Mouse (Mus musculus) lung, postnatal 0 days (tissue): ENCODE measurements around the gene Sele. TPM values are rescaled to one million over a fixed set of nuclear protein-coding genes. Genes with fewer than 3 reads are reported as not detected.

Experiments used
- ATAC-seq: fragments of 200-750 bp; cut with Nextera tagmentation; 2 replicates; pipeline ENCODE4 v1.8.0; 2017; ENCODE audit warnings: moderate library complexity
- DNase-seq: peaks from one replicate; pipeline ENCODE4 v3.0.0-alpha.2; 2016; ENCODE audit warnings: low spot score
- H3K27ac ChIP-seq: fragments of 300-500 bp; sonication (generic); 2 replicates; pipeline ENCODE4 v1.5.1; 2014; ENCODE audit warnings: antibody characterized with exemption, mild to moderate bottlenecking, low read length, mixed read lengths
- H3K27me3 ChIP-seq: fragments of 300-500 bp; sonication (generic); replicated peaks from 2 replicates; pipeline ENCODE4 v1.6.1; 2014; ENCODE audit warnings: low read length, mixed read lengths; ENCODE audit not compliant: insufficient read depth
- H3K36me3 ChIP-seq: fragments of 300-500 bp; sonication (generic); 2 replicates; pipeline ENCODE4 v1.6.1; 2014; ENCODE audit warnings: low read length, mixed read lengths; ENCODE audit not compliant: insufficient read depth
- H3K4me1 ChIP-seq: fragments of 300-500 bp; sonication (generic); 2 replicates; pipeline ENCODE4 v1.6.1; 2014; ENCODE audit warnings: antibody characterized with exemption, low read depth, low read length, mixed read lengths; ENCODE audit not compliant: insufficient read depth
- H3K4me2 ChIP-seq: fragments of 300-500 bp; sonication (generic); replicated peaks from 2 replicates; pipeline ENCODE4 v1.6.1; 2014; ENCODE audit warnings: low read depth, mild to moderate bottlenecking, low read length, moderate library complexity, mixed read lengths
- H3K4me3 ChIP-seq: fragments of 300-500 bp; sonication (generic); 2 replicates; pipeline ENCODE4 v1.5.1; 2014; ENCODE audit warnings: low read depth, low read length
- H3K9ac ChIP-seq: fragments of 300-500 bp; sonication (generic); replicated peaks from 2 replicates; pipeline ENCODE4 v1.6.1; 2014; ENCODE audit warnings: low read depth, mild to moderate bottlenecking
- H3K9me3 ChIP-seq: fragments of 300-500 bp; sonication (generic); 2 replicates; pipeline ENCODE4 v1.6.1; 2016; ENCODE audit warnings: low read length, mixed read lengths
- CTCF ChIP-seq: IDR thresholded peaks from 2 replicates; pipeline ENCODE4 v1.5.1; 2016; ENCODE audit warnings: antibody characterized with exemption, mild to moderate bottlenecking
- EP300 ChIP-seq: IDR thresholded peaks from 2 replicates; pipeline ENCODE4 v1.6.1; 2016; ENCODE audit warnings: antibody characterized with exemption, mild to moderate bottlenecking, control low read depth
- WGBS: fragments of 180-500 bp; shearing (Covaris S2); extraction: QIAGEN DNeasy Blood & Tissue Kit; methylation state at CpG from one replicate; pipeline ENCODE4 v1.1.7; 2014; 5-methylcytosine and 5-hydroxymethylcytosine counted together
- polyA plus RNA-seq: library from polyadenylated mRNA; unstranded; fragments of >200 nt; fragmentation: Nextera tagmentation; extraction: Ambion mirVana; gene quantifications from 2 replicates; pipeline ENCODE4 v1.2.1, GENCODE M21; 2015

Gene Sele
- polyA plus RNA-seq, 1 experiment from 2014 or later = not detected

- H3K9me3 ChIP-seq = no peaks in the 10 kb centered on the region
- TF ChIP-seq CTCF (no peak), EP300 (no peak)
Observed at GRCm38 (mm10) chr1:164069261-164069660, 21.2 kb downstream of the Sele start.

DNA sequence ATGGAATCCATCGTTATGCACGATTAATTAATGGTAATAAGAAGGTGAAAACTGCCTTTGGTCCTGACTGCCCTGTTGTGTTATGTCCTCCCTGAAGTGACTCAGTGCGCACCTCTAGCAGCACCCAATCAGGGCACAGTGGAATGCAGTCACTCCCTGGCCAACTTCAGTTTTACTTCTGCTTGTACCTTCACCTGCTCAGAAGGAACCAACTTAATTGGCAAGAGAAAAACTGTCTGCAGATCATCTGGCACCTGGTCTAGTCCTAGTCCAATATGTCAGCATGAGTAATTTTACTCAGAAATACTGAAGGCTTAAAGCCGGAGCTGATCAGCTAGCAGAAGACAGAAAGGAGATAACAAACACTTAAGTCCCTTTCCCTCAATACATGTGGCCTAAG lies 22.4 kb downstream of the Sele start:
- Histone ChIP-seq H3K9ac (no peak overlapping the region), H3K36me3 (no peaks in the 10 kb centered on the region), H3K4me1 (no peaks in the 10 kb centered on the region), H3K27me3 (no peaks in the 10 kb centered on the region), H3K27ac (no peak overlapping the region), H3K4me3 (no peak overlapping the region), H3K9me3 (no peaks in the 10 kb centered on the region), H3K4me2 (no peak overlapping the region)
- DNase-seq = no peak
- WGBS = 79% methylated on average over 4 of the region's 4 CpGs
- no peak for ATAC-seq
- TF ChIP-seq CTCF (no peak), EP300 (no peak)

More at GRCm38 (mm10) chr1:164069261-164069660, 21.2 kb downstream of the Sele start:
- no peaks in the 10 kb centered on the region for H3K4me1 ChIP-seq
- H3K27me3 ChIP-seq = no peaks in the 10 kb centered on the region
- no peak overlapping the region for H3K9ac ChIP-seq
- no peak overlapping the region for H3K4me3 ChIP-seq
- H3K27ac ChIP-seq = no peak overlapping the region
- H3K36me3 ChIP-seq = no peaks in the 10 kb centered on the region
- H3K4me2 ChIP-seq = no peak overlapping the region
- DNase-seq = no peak
- no peak for ATAC-seq

DNA sequence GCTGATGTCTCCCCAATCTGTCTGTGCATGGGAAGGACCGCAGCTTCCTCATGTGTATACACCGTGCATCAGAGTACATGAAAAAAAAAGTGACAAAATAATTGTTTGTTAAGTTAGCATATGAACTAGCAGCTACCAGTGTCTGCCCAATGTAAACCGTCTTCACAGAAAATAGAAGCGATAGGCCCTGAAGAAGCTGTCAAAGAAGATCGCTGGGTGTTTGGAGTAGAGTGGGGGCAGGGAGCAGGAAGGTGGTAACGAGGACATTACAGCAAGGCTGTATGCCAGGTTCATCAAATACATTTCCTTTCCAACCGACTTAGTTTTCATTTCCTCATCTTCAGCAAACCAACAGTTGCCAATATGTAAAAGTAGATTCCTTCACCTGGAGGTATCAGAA lies 23.1 kb downstream of the Sele start:
- Histone ChIP-seq H3K4me1 (no peaks in the 10 kb centered on the region), H3K4me3 (no peak overlapping the region), H3K9me3 (no peaks in the 10 kb centered on the region), H3K4me2 (no peak overlapping the region), H3K27ac (no peak overlapping the region), H3K27me3 (no peaks in the 10 kb centered on the region), H3K36me3 (no peaks in the 10 kb centered on the region), H3K9ac (no peak overlapping the region)
- ATAC-seq (no peak), DNase-seq (no peak)
- WGBS = 70% methylated on average over 7 of the region's 7 CpGs
- TF ChIP-seq EP300 (no peak), CTCF (no peak)

- WGBS = 80% methylated on average over 4 of the region's 4 CpGs
- ATAC-seq = no peak
- DNase-seq = no peak
- no peaks in the 10 kb centered on the region for H3K4me1 ChIP-seq
- no peak overlapping the region for H3K4me2 ChIP-seq
- no peak overlapping the region for H3K27ac ChIP-seq
- no peaks in the 10 kb centered on the region for H3K9me3 ChIP-seq
- TF ChIP-seq CTCF (no peak), EP300 (no peak)
- H3K9ac ChIP-seq = no peak overlapping the region
- no peaks in the 10 kb centered on the region for H3K27me3 ChIP-seq
- H3K4me3 ChIP-seq = no peak overlapping the region
- no peaks in the 10 kb centered on the region for H3K36me3 ChIP-seq
Observed at GRCm38 (mm10) chr1:164072001-164072400, 24.0 kb downstream of the Sele start.

DNA sequence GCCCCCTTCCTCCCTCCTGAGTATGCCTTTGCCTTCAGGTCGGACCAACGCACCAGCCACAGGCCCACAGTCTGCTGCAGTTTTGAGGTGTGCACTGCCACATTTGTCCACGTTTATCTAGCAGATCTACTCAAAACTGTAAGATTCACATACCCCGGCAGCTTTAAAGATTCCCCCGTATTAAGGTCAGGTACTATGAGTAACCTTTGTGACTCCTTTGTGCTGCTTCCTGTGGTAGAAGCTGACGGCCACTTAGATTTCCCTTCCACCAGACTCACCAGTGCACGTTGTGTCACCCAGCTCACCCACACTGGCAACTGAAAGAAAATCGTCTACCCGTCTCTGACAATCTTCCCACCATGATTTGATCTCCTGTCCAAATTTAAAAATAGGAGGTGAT lies 25.1 kb downstream of the Sele start:
- no peaks in the 10 kb centered on the region for H3K36me3 ChIP-seq
- no peaks in the 10 kb centered on the region for H3K27me3 ChIP-seq
- no peaks in the 10 kb centered on the region for H3K9me3 ChIP-seq
- no peak for TF ChIP-seq EP300
- TF ChIP-seq CTCF = no peak
- no peak overlapping the region for H3K4me3 ChIP-seq
- 81% methylated on average over 9 of the region's 9 CpGs for WGBS
- ATAC-seq (no peak), DNase-seq (no peak)
- H3K4me2 ChIP-seq = no peak overlapping the region
- no peak overlapping the region for H3K9ac ChIP-seq
- H3K27ac ChIP-seq = no peak overlapping the region
- H3K4me1 ChIP-seq = no peaks in the 10 kb centered on the region

DNA sequence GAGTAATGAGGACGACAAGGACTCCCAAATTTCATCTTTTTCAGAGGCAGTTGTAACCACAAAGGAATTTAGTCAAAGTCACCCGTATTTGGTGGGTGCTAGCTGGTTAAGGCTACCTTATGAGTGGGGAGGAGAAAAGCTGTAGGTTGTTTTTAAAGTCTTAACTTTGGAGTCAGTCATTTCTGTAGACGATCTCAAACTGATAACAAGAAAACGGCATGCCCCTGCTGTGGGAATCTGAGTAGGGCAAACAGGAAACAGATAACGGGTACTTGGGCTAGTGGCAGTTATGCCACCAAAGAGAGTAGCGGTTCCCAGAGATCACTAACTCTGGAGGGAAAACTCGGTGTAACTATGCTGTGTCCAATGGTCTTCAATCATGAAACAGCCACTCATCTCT lies 25.8 kb downstream of the Sele start:
- TF ChIP-seq CTCF = no peak
- no peak for TF ChIP-seq EP300
- H3K9me3 ChIP-seq = no peaks in the 10 kb centered on the region
- H3K36me3 ChIP-seq = no peaks in the 10 kb centered on the region
- H3K4me3 ChIP-seq = no peak overlapping the region
- H3K4me2 ChIP-seq = no peak overlapping the region
- H3K27ac ChIP-seq = no peak overlapping the region
- DNase-seq = no peak
- H3K9ac ChIP-seq = no peak overlapping the region
- no peaks in the 10 kb centered on the region for H3K4me1 ChIP-seq
- H3K27me3 ChIP-seq = no peaks in the 10 kb centered on the region
- no peak for ATAC-seq
- whole genome bisulfite sequencing = 64% methylated on average over 7 of the region's 7 CpGs

DNA sequence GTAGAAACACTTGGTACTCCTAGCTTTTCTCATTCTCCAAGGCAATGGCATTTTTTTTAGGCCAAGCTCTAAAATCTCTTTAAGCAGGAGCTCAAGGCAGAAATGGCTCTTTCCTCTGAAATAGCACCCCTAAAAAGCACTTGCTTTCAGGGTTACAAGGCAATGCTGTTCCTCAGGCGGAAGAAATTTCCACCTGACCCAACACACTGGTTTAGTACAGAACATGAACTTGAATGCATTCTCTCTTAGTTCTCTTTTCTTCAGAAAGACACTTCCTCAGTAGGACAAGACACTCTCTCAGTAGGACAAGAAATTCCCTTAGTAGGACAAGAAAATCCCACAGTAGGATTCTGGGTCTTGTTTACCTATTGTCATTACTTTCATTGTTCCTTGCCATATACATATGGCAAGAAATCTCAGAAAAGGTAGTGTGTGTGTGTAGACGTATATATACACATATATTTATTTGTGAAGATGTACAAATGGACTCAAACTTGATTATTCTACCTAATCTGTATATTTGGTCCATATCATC lies 26.6 kb downstream of the Sele start:
- no peak overlapping the region for H3K4me3 ChIP-seq
- TF ChIP-seq EP300 (no peak), CTCF (no peak)
- no peak overlapping the region for H3K4me2 ChIP-seq
- no peaks in the 10 kb centered on the region for H3K4me1 ChIP-seq
- 79% methylated on average over 2 of the region's 2 CpGs for WGBS
- H3K27ac ChIP-seq = no peak overlapping the region
- H3K27me3 ChIP-seq = no peaks in the 10 kb centered on the region
- no peaks in the 10 kb centered on the region for H3K9me3 ChIP-seq
- no peaks in the 10 kb centered on the region for H3K36me3 ChIP-seq
- ATAC-seq = no peak
- no peak overlapping the region for H3K9ac ChIP-seq
- DNase-seq = no peak
